Mouse (Mus musculus) common myeloid progenitor, adult 5-6 weeks (primary cell): ENCODE data around the gene Gapvd1. TPM values are rescaled to one million over a fixed set of nuclear protein-coding genes. Genes with fewer than 3 reads are reported as not detected.
A peak's percentile ranks its signal among the peaks of the same experiment; 100 is the strongest.
"Not testable (repeated sequence)": the region's sequence is repeated elsewhere in the genome, so short reads cannot be mapped to it uniquely, and the experiment has no call there.

Experiments used
- ATAC-seq: replicated peaks from 2 replicates; pipeline ENCODE4 v1.8.0; 2016; ENCODE audit warnings: low read depth, mild to moderate bottlenecking, moderate TSS enrichment, inconsistent platforms; ENCODE audit not compliant: poor library complexity, severe bottlenecking
- total RNA-seq: library from RNA; stranded (forward); fragments of 200-1000, 187-1606 nt; gene quantifications from 2 replicates; pipeline ENCODE4 v1.2.3, GENCODE M21; 2017

The Gapvd1 gene
- total RNA-seq, result 89.8 and 97.4 TPM in 2 replicates

- peak; percentile 48; the same call in 1 of the 2 replicates for ATAC-seq
Observed at GRCm38 (mm10) chr2:34754551-34755358, at the start of gene Gapvd1. TSS of gene Gapvd1 (minus strand) at chr2:34755232.

GRCm38 (mm10) chr2:34804815-34805214, 49.8 kb upstream of the Gapvd1 start:
- no peak for ATAC-seq

GRCm38 (mm10) chr2:34804172-34804571, 49.1 kb upstream of the Gapvd1 start:
- no peak for ATAC-seq

GRCm38 (mm10) chr2:34803746-34804145, 48.7 kb upstream of the Gapvd1 start:
- no peak for ATAC-seq

- peak; percentile 47 for ATAC-seq
Observed at GRCm38 (mm10) chr2:34802565-34803245, 47.7 kb upstream of the Gapvd1 start.

GRCm38 (mm10) chr2:34801516-34802482, 46.8 kb upstream of the Gapvd1 start:
- ATAC-seq, result peak; percentile 80

GRCm38 (mm10) chr2:34800371-34800770, 45.3 kb upstream of the Gapvd1 start:
- no peak for ATAC-seq

- ATAC-seq, result peak; percentile 66
Observed at GRCm38 (mm10) chr2:34799357-34800256, 44.6 kb upstream of the Gapvd1 start, which contains the start of gene Rabepk. TSS of gene Rabepk (minus strand) at chr2:34799912.

- ATAC-seq, result no peak
Observed at GRCm38 (mm10) chr2:34795426-34795825, 40.4 kb upstream of the Gapvd1 start.

- ATAC-seq, result no peak
Observed at GRCm38 (mm10) chr2:34794511-34794910, 39.5 kb upstream of the Gapvd1 start.

GRCm38 (mm10) chr2:34792543-34792942, 37.5 kb upstream of the Gapvd1 start:
- ATAC-seq, result not testable (repeated sequence)

- ATAC-seq, result peak; percentile 87
Observed at GRCm38 (mm10) chr2:34790282-34790681, 35.2 kb upstream of the Gapvd1 start.

- peak; percentile 67 for ATAC-seq
Observed at GRCm38 (mm10) chr2:34784085-34784484, 29.1 kb upstream of the Gapvd1 start.

GRCm38 (mm10) chr2:34783064-34784020, 28.3 kb upstream of the Gapvd1 start:
- ATAC-seq, result peak; percentile 65

GRCm38 (mm10) chr2:34777237-34777868, 22.3 kb upstream of the Gapvd1 start:
- ATAC-seq, result no peak

- no peak for ATAC-seq
Observed at GRCm38 (mm10) chr2:34774493-34774892, 19.5 kb upstream of the Gapvd1 start.

GRCm38 (mm10) chr2:34773673-34774072, 18.6 kb upstream of the Gapvd1 start:
- no peak for ATAC-seq
